Mouse (Mus musculus) spleen, adult 2 months (tissue): Measurements from ENCODE around the gene Hoxc11.

Experiments used
- CTCF ChIP-seq: fragments of 200-500 bp; IDR thresholded peaks from 2 replicates; pipeline ENCODE4 v1.5.1; 2011; ENCODE audit warnings: mild to moderate bottlenecking, inconsistent platforms; ENCODE audit not compliant: insufficient read depth, insufficient read length, insufficient replicate concordance; ENCODE audit errors: extremely low read depth
- POLR2A ChIP-seq: fragments of 200-500 bp; IDR thresholded peaks from 2 replicates; pipeline ENCODE4 v1.6.1; 2011; ENCODE audit warnings: low read depth, low read length, inconsistent platforms

DNA sequence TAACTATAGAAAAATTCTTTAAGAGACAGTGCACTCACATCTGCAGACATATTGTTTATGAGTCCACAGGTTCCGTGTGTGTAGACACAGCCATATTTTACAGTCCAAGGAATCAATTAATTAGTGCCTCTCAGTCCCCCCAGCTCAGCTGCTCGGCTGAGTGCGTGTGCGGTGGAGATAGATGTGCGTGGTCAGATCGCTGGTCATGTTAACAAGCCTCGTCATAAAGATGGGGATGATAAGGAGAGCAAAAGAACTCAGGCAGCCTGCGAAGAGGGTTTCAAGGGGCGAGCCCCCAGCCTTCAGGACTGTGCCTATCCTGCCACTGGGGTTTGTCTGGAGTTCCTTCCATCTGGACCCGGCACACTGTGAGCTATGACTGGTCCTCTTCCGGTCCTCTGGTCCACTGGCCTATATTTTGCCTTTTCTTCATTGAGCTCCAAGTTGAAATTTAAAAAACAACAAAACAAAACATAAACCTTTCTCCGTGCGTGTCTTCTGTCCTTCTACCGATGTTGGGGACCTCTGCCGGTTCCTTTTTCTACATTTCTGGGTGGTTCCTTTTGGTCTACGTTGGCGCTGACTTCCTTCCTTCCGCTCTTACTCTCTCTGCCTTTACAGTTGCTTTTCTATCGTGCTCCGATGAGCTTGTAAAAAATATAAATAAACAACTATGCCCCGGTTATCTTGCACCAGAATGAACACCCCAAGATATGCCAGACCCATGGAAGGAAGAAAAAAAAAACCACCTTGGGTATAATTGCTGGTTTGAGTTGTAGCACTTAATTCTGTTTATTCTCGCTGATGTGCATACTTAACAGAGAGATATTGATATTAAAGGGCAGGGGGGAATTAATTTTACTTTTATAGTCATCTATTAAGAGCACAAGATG lies 8.8 kb upstream of the Hoxc11 start:
- TF ChIP-seq POLR2A (no peak), CTCF (no peak)
